Mouse (Mus musculus) kidney, adult 2 months (tissue): ENCODE results near the gene AA467197.

Experiments
- CTCF ChIP-seq: fragments of 200-500 bp; conservative IDR thresholded peaks from 2 replicates; pipeline ENCODE4 v1.5.1; 2011; ENCODE audit warnings: low read depth, mild to moderate bottlenecking, control low read depth, low read length, moderate library complexity, mixed read lengths; ENCODE audit not compliant: insufficient read depth, insufficient read length
- POLR2A ChIP-seq: fragments of 200-500 bp; IDR thresholded peaks from one replicate; pipeline ENCODE4 v1.6.1; 2011; ENCODE audit warnings: low read depth, low read length, control low read depth

GRCm38 (mm10) chr2:122636686-122637085, at the start of gene AA467197:
- TF ChIP-seq POLR2A: no peak
- no peak for TF ChIP-seq CTCF
